Mouse (Mus musculus) liver, embryonic 14.5 days (tissue): Measurements from ENCODE around the gene Adap1.

Experiments
- CTCF ChIP-seq: IDR thresholded peaks from 2 replicates; pipeline ENCODE4 v1.5.1; 2016; ENCODE audit warnings: antibody characterized with exemption, low read depth, control low read depth
- EP300 ChIP-seq: IDR thresholded peaks from 2 replicates; pipeline ENCODE4 v1.6.1; 2016; ENCODE audit warnings: antibody characterized with exemption, low read depth

- TF ChIP-seq CTCF, result 0 out of 2 replicates have a peak, but pooled peaks have one; percentile 15
- no peak for TF ChIP-seq EP300
These were observed 1.4 kb downstream of the Adap1 start for GRCm38 (mm10) chr5:139324045-139324491.
